Mouse (Mus musculus) MEL (cell line): ENCODE results near the gene Ndufa5. TPM values are rescaled to one million over a fixed set of nuclear protein-coding genes. Genes with fewer than 3 reads are reported as not detected.

ENCODE experiments used
- DNase-seq: peaks from one replicate; pipeline ENCODE4 v3.0.0; 2011; ENCODE audit warnings: low read depth, low spot score
- H3K27ac ChIP-seq: 2 replicates; pipeline ENCODE4 v1.5.1; 2012; ENCODE audit warnings: low read depth, mild to moderate bottlenecking, control low read depth, low read length, moderate library complexity; ENCODE audit not compliant: control insufficient read depth
- H3K27me3 ChIP-seq, 2 experiments: fragments of 150-350 bp in 1 of 2; sonication (generic) in 1 of 2; 2 replicates each; pipeline ENCODE4 v1.6.1; 2012; ENCODE audit warnings: low read length in 2 of 2, mild to moderate bottlenecking in 2 of 2, improper control_type of control experiment in 1 of 2, moderate library complexity in 1 of 2; ENCODE audit not compliant: insufficient read depth in 2 of 2, control insufficient read depth in 1 of 2
- H3K36me3 ChIP-seq, 2 experiments: 2 replicates each; pipeline ENCODE4 v1.6.1; 2012 to 2014; ENCODE audit warnings: low read length in 2 of 2, improper control_type of control experiment in 1 of 2, inconsistent platforms in 1 of 2, mild to moderate bottlenecking in 1 of 2; ENCODE audit not compliant: insufficient read depth in 2 of 2, control insufficient read depth in 1 of 2
- H3K4me1 ChIP-seq, 2 experiments: fragments of 150-350 bp in 1 of 2; sonication (generic) in 1 of 2; 2 replicates each; pipeline ENCODE4 v1.6.1; 2012; ENCODE audit warnings: low read length in 2 of 2, improper control_type of control experiment in 1 of 2, mild to moderate bottlenecking in 1 of 2; ENCODE audit not compliant: insufficient read depth in 2 of 2, control insufficient read depth in 1 of 2
- H3K4me3 ChIP-seq, 2 experiments: fragments of 150-350 bp in 1 of 2; sonication (generic) in 1 of 2; 2 replicates each; pipeline ENCODE4 v1.5.1; 2012; ENCODE audit warnings: low read depth in 2 of 2, low read length in 2 of 2, mild to moderate bottlenecking in 2 of 2, moderate library complexity in 2 of 2, control low read depth in 1 of 2, improper control_type of control experiment in 1 of 2; ENCODE audit not compliant: control insufficient read depth in 1 of 2, insufficient read depth in 1 of 2
- H3K79me2 ChIP-seq: 2 replicates; pipeline ENCODE4 v1.6.1; 2012; ENCODE audit warnings: mild to moderate bottlenecking, low read length, moderate library complexity; ENCODE audit not compliant: control insufficient read depth, poor library complexity, insufficient read depth
- H3K9ac ChIP-seq: 2 replicates; pipeline ENCODE4 v1.6.1; 2012; ENCODE audit warnings: low read depth, mild to moderate bottlenecking, control low read depth, low read length, moderate library complexity; ENCODE audit not compliant: control insufficient read depth, poor library complexity, severe bottlenecking
- H3K9me3 ChIP-seq: fragments of 150-350 bp; sonication (generic); replicated peaks from 2 replicates; pipeline ENCODE4 v1.6.1; 2012; ENCODE audit warnings: mild to moderate bottlenecking, low read length, improper control_type of control experiment, moderate library complexity; ENCODE audit not compliant: insufficient read depth
- BHLHE40 ChIP-seq: IDR thresholded peaks from 2 replicates; pipeline ENCODE4 v1.6.1; 2012; ENCODE audit warnings: low read depth, mild to moderate bottlenecking, inconsistent platforms, low read length, improper control_type of control experiment, borderline replicate concordance
- CHD1 ChIP-seq: IDR thresholded peaks from 2 replicates; pipeline ENCODE4 v1.6.1; 2012; ENCODE audit warnings: low read depth, mild to moderate bottlenecking, inconsistent platforms, low read length, improper control_type of control experiment
- CTCF ChIP-seq, 3 experiments: IDR thresholded peaks in 2 of 3; conservative IDR thresholded peaks in 1 of 3; 2 replicates each; pipeline ENCODE4 v1.5.1; 2011 to 2012; ENCODE audit warnings: low read length in 3 of 3, low read depth in 2 of 3, mild to moderate bottlenecking in 2 of 3, improper control_type of control experiment in 1 of 3, inconsistent platforms in 1 of 3, mixed read lengths in 1 of 3, moderate library complexity in 1 of 3; ENCODE audit not compliant: control insufficient read depth in 1 of 3, insufficient read depth in 1 of 3, poor library complexity in 1 of 3, severe bottlenecking in 1 of 3
- E2F4 ChIP-seq: IDR thresholded peaks from 2 replicates; pipeline ENCODE4 v1.6.1; 2011; ENCODE audit warnings: low read depth, low read length, improper control_type of control experiment, borderline replicate concordance
- ELF1 ChIP-seq: IDR thresholded peaks from 2 replicates; pipeline ENCODE4 v1.6.1; 2014; ENCODE audit warnings: low read depth, mild to moderate bottlenecking, inconsistent platforms, low read length, improper control_type of control experiment, moderate library complexity
- ETS1 ChIP-seq: IDR thresholded peaks from 2 replicates; pipeline ENCODE4 v1.6.1; 2012; ENCODE audit warnings: low read depth, mild to moderate bottlenecking, inconsistent platforms, low read length, improper control_type of control experiment, moderate library complexity
- GABPA ChIP-seq: IDR thresholded peaks from 2 replicates; pipeline ENCODE4 v1.6.1; 2012; ENCODE audit warnings: low read depth, mild to moderate bottlenecking, inconsistent platforms, low read length, improper control_type of control experiment, moderate library complexity
- GATA1 ChIP-seq: IDR thresholded peaks from 2 replicates; pipeline ENCODE4 v1.6.1; 2011; ENCODE audit warnings: low read depth, low read length, improper control_type of control experiment
- HCFC1 ChIP-seq: IDR thresholded peaks from 2 replicates; pipeline ENCODE4 v1.6.1; 2012; ENCODE audit warnings: low read depth, mild to moderate bottlenecking, inconsistent platforms, low read length, improper control_type of control experiment, moderate library complexity
- KAT2A ChIP-seq: conservative IDR thresholded peaks from 2 replicates; pipeline ENCODE4 v1.6.1; 2012; ENCODE audit warnings: low read depth, low read length, improper control_type of control experiment, inconsistent platforms
- MAFK ChIP-seq: IDR thresholded peaks from 2 replicates; pipeline ENCODE4 v1.6.1; 2011; ENCODE audit warnings: low read depth, mild to moderate bottlenecking, low read length, improper control_type of control experiment, borderline replicate concordance
- MAX ChIP-seq: IDR thresholded peaks from 2 replicates; pipeline ENCODE4 v1.6.1; 2011; ENCODE audit warnings: low read length, improper control_type of control experiment
- MAZ ChIP-seq: IDR thresholded peaks from 2 replicates; pipeline ENCODE4 v1.6.1; 2012; ENCODE audit warnings: low read depth, mild to moderate bottlenecking, inconsistent platforms, low read length, improper control_type of control experiment
- MXI1 ChIP-seq: IDR thresholded peaks from 2 replicates; pipeline ENCODE4 v1.6.1; 2011; ENCODE audit warnings: mild to moderate bottlenecking, low read depth, low read length, improper control_type of control experiment
- MYB ChIP-seq: IDR thresholded peaks from 2 replicates; pipeline ENCODE4 v1.6.1; 2011; ENCODE audit warnings: mild to moderate bottlenecking, low read depth, low read length, improper control_type of control experiment
- MYC ChIP-seq: IDR thresholded peaks from 2 replicates; pipeline ENCODE4 v1.6.1; 2011; ENCODE audit warnings: low read depth, mild to moderate bottlenecking, low read length, improper control_type of control experiment, moderate library complexity
- POLR2A ChIP-seq, 2 experiments: IDR thresholded peaks; 2 replicates each; pipeline ENCODE4 v1.6.1; 2011 to 2012; ENCODE audit warnings: low read length in 2 of 2, mild to moderate bottlenecking in 2 of 2, control low read depth in 1 of 2, improper control_type of control experiment in 1 of 2, low read depth in 1 of 2, moderate library complexity in 1 of 2; ENCODE audit not compliant: control insufficient read depth in 1 of 2, insufficient read depth in 1 of 2, poor library complexity in 1 of 2
- POLR2AphosphoS2 ChIP-seq: IDR thresholded peaks from 2 replicates; pipeline ENCODE4 v1.6.1; 2011; ENCODE audit warnings: low read length, improper control_type of control experiment
- RAD21 ChIP-seq: IDR thresholded peaks from 2 replicates; pipeline ENCODE4 v1.6.1; 2011; ENCODE audit warnings: mild to moderate bottlenecking, low read depth, low read length, improper control_type of control experiment
- SIN3A ChIP-seq: IDR thresholded peaks from 2 replicates; pipeline ENCODE4 v1.6.1; 2012; ENCODE audit warnings: low read length, improper control_type of control experiment, inconsistent platforms
- SMC3 ChIP-seq: IDR thresholded peaks from 2 replicates; pipeline ENCODE4 v1.6.1; 2011; ENCODE audit warnings: low read depth, low read length, improper control_type of control experiment
- USF1 ChIP-seq: IDR thresholded peaks from 2 replicates; pipeline ENCODE4 v1.6.1; 2014; ENCODE audit warnings: low read depth, mild to moderate bottlenecking, inconsistent platforms, low read length, improper control_type of control experiment, moderate library complexity
- ZMIZ1 ChIP-seq: IDR thresholded peaks from 2 replicates; pipeline ENCODE4 v1.6.1; 2012; ENCODE audit warnings: low read depth, mild to moderate bottlenecking, inconsistent platforms, low read length, improper control_type of control experiment, moderate library complexity
- polyA plus RNA-seq, 2 experiments: library from polyadenylated mRNA; stranded (reverse) in 1 of 2; unstranded in 1 of 2; fragments of >175 nt in 1 of 2; fragments of >200 nt in 1 of 2; gene quantifications; 2 replicates each; pipeline versions ENCODE4 v1.2.1 to v1.2.4; 2012; ENCODE audit warnings: low replicate concordance in 2 of 2, low read depth in 1 of 2; ENCODE audit not compliant: insufficient read length in 2 of 2, insufficient read depth in 1 of 2, missing spikeins in 1 of 2
- total RNA-seq: library from RNA; depleted of rRNA; stranded (reverse); fragments of 300-350 nt; gene quantifications from 2 replicates; pipeline ENCODE4 v1.2.3, GENCODE M21; 2012

Ndufa5 gene
- total and polyA plus RNA-seq, 3 experiments = 225 to 235 TPM; not detected in 1

DNA sequence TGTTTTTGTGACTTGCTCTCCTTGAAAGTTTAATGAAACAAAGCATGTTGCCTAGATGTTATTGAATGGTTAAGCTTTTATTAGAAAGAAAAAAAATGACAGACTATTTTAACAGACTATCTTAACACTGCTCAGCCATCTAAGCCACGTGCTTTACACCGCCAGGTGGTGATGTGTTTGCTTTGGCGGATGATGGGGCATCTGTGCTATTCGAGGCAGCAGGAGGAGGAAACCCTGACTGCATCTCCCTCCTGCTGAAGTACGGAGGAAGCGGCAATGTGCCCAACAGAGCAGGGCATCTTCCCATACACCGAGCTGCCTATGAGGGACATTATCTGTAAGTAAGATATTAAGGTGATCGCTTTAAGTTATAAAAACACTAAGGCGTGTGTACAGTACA is 36.3 kb upstream of the Ndufa5 start:
- H3K4me1 ChIP-seq = no peaks in the 10 kb centered on the region
- no peaks in the 10 kb centered on the region for H3K79me2 ChIP-seq
- peaks cover 0 to 1% of the 10 kb centered on the region in 2 experiments; a peak in 1 of 4 replicates for H3K27me3 ChIP-seq
- H3K4me3 ChIP-seq = no peak overlapping the region
- no peak overlapping the region for H3K27ac ChIP-seq
- H3K9ac ChIP-seq = no peak overlapping the region
- no peaks in the 10 kb centered on the region for H3K36me3 ChIP-seq
- no peaks in the 10 kb centered on the region for H3K9me3 ChIP-seq
- TF ChIP-seq GATA1 (no peak), SIN3A (no peak), KAT2A (no peak), ETS1 (no peak), SMC3 (no peak), GABPA (no peak), RAD21 (no peak), CHD1 (no peak), POLR2AphosphoS2 (no peak), MAX (no peak), POLR2A (IDR thresholded peaks at IDR 0.05; ENCODE audit: control insufficient read depth in 1 of 2, insufficient read depth in 1 of 2, low read depth in 1 of 2, low read length in 2 of 2, poor library complexity in 1 of 2) (no peak), MXI1 (no peak), ELF1 (no peak), MYC (no peak)
- DNase-seq = no peak

DNA sequence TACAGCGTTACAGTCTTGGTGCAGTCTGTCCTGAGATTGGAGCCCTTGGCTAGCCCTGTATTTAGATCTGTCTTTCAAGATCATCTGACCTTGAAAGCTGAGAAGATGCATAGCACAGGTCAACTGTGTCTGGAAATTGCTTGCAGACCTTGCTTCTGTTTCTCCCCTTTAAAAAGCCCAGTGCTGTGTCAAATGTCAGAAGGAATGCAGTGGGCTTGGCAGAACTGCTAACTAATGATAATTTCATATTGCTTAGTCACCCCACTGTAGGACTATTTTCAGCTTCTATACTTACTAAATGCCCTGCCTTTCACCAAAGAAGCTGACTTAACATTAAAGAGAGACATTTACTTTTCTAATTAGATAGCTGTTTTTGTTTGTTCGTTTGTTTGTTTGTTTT is 27.7 kb upstream of the Ndufa5 start:
- DNase-seq = no peak
- TF ChIP-seq SMC3 = no peak
- no peak for TF ChIP-seq MYB
- TF ChIP-seq KAT2A = no peak
- TF ChIP-seq CTCF (IDR thresholded peaks at IDR 0.05 in 2 of 3, conservative IDR thresholded peaks at IDR 0.05 in 1 of 3; ENCODE audit: control insufficient read depth in 1 of 3, insufficient read depth in 1 of 3, low read depth in 2 of 3, low read length in 3 of 3, poor library complexity in 1 of 3, severe bottlenecking in 1 of 3) = no peak
- no peak for TF ChIP-seq USF1
- TF ChIP-seq ZMIZ1 = no peak
- no peak for TF ChIP-seq GATA1
- no peak for TF ChIP-seq MAFK
- no peak for TF ChIP-seq BHLHE40
- TF ChIP-seq SIN3A = no peak
- TF ChIP-seq HCFC1 = no peak
- no peak for TF ChIP-seq MAZ
- no peak for TF ChIP-seq ELF1
- TF ChIP-seq E2F4 = no peak
- TF ChIP-seq CHD1 = no peak
- no peaks in the 10 kb centered on the region for H3K79me2 ChIP-seq

More for the DNA sequence above, 27.7 kb upstream of the Ndufa5 start:
- H3K9ac ChIP-seq = no peak overlapping the region
- H3K36me3 ChIP-seq = no peaks in the 10 kb centered on the region
- no peaks in the 10 kb centered on the region for H3K4me1 ChIP-seq
- no peak overlapping the region for H3K4me3 ChIP-seq
- no peak overlapping the region for H3K27ac ChIP-seq
- peaks cover 0 to 1% of the 10 kb centered on the region in 2 experiments; a peak in 1 of 4 replicates for H3K27me3 ChIP-seq
- no peaks in the 10 kb centered on the region for H3K9me3 ChIP-seq
